Mouse (Mus musculus): Measurements from ENCODE around the gene Agbl4.

The Agbl4 gene

GRCm38 (mm10) chr4:111400676-111401075, 1003.2 kb downstream of the Agbl4 start:
- DNase-seq (ENCODE audit: low spot score) = no peak

- no peak for DNase-seq (ENCODE audit: low spot score)
Measured at GRCm38 (mm10) chr4:111403243-111403642, 1005.8 kb downstream of the Agbl4 start.

DNA sequence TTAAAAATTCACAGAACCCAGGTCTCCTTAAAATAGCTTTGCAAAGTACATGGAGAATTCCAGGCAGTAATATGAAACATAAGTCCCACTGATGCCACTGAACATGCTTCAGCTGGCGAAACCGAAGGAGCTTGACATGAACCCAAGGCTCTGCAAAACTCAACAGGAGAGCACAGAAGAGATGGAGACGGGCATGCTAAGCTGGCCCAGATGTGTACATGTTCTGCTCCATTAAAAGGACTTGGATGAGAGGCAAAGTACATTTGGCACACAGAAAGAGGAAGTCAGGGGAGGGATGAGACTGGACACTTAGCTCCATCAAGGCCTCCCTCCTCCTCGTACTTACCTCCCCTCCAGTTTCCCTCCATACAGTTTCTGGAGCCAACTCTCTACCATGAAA, 1013.3 kb downstream of the Agbl4 start:
- no peak for DNase-seq (ENCODE audit: low spot score)

DNA sequence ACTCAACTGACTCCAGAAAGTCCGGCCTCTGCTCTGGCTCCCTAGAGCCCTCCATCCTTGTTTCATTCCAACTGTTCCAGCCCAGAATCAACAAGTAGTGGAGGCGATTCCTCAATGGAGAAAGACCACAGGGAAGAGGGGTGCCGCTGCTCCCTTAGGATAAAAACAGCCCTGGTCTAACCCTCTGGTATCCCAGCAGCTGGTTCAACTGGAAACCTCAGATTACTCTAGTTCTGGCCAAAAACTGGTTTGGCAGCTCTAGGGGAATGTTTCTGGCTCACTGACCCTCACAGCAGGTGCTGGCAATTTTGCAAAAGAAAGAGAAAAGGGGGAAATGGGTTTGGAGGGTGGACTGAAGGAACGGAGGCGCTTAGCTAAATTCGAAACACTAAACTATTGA, 1016.9 kb downstream of the Agbl4 start:
- DNase-seq (ENCODE audit: low spot score) = no peak

DNA sequence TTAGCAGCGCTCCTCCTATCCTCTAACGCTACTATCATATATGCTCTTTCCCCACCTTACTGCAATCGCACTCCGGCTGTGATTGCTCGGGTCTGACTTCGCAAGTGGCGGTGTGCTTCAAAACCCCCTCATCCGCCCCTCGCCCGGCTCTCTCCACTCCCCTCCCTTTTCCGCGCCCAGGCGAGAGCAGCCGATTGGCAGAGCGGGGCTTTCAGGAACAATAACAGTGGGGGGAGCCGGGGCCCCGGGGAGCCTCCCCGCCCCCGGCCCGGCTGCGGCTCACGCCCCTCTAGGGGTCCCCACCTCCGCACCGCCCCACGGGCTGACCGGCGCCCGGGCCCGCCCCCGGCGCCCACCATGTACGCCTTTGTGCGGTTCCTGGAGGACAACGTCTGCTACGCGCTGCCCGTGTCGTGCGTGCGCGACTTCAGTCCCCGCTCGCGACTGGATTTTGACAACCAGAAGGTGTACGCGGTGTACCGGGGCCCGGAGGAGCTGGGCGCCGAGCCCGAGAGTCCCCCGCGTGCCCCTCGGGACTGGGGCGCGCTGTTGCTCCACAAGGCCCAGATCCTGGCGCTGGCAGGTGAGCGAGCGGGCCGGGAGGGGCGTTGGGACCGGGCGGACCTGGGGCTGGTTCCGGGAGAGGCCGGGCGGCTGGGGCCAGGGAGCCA, 1017.5 kb downstream of the Agbl4 start, which contains the start of gene Bend5:
Bend5 (plus strand) TSS at position 189 of the 671 bp plus-strand sequence.
- DNase-seq (ENCODE audit: low spot score) = peak; percentile 77

DNA sequence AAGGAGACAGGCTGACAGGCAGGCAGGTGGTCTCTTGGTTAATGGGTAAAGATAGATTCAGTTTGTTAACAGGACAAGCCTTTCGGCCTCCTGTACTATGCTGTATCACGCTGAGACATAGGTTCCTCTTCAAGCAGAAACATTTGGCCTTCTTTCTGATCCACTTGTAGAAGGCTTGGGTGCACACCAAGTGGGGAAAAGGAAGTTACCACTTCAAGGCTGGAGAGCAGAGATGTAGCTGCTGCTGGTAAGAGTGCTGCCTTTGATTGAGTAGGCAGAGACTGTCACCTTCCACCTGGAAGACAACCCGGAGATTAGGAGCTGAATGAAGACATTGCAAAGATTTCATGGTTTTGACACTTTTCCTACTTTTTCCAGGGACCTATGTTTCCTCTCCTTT, 1018.7 kb downstream of the Agbl4 start:
- no peak for DNase-seq (ENCODE audit: low spot score)

DNA sequence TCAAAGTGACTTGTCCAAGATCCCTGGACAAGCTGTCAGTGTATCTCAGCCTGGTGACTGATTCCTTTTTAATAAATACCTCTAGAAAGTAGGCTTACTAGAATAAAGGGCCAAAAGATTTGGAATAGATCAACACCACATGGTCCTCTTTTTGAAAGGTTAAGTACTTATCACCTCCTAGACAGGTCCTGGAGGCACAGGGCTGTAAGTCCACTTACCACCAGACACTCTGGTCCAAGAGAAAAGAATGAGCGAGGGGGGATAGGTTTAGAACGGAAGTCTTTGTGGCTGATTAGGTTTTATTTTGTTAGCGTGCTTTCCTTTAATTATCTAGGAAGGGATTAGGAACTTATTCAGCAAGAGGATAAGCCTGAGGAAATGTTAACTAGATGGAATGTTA, 1019.1 kb downstream of the Agbl4 start:
- DNase-seq (ENCODE audit: low spot score) = no peak

GRCm38 (mm10) chr4:111417716-111418115, 1020.3 kb downstream of the Agbl4 start:
- DNase-seq (ENCODE audit: low spot score) = no peak

- no peak for DNase-seq (ENCODE audit: low spot score)
Measured at GRCm38 (mm10) chr4:111419476-111419875, 1022.0 kb downstream of the Agbl4 start.

DNA sequence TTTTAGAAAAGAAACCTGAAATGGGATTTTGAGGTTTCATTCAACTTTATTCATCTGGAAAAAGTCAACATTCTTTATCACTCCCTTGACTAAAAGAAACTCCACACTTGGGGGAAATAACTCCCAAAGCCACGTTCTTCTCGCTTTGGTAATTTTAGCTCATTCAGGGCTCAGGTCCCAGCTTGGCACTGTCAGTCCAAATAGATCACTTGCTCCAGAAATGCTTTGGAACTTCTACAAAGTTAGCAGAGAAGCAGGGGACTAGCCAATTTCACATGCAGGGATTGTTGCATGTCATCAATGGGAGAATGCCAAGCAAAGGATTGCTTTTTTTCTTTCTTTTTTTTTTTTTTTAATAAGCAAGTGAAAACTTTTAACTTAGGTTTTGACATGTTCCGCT, 1022.6 kb downstream of the Agbl4 start:
- no peak for DNase-seq (ENCODE audit: low spot score)

DNA sequence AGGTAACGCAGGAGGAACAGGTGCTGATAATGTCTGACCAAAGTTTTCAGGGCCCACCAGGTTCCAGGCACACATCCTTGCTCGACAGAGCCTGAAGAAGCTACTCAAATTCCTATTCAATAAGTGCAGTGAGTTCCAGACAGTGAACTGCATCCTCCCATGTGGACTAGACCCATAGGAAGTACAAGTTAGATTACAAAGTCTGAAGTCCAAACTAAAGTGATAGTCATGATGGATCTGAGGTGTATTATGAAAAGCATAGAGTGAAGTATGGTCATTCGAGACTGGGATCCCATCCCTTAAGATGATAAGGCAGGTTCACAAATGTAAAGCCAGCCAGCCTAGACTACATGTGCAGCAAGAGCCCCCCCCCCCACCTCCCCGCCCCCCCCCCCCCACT, 1023.5 kb downstream of the Agbl4 start:
- DNase-seq (ENCODE audit: low spot score) = no peak

- no peak for DNase-seq (ENCODE audit: low spot score)
Measured at GRCm38 (mm10) chr4:111421785-111422184, 1024.3 kb downstream of the Agbl4 start.

GRCm38 (mm10) chr4:111424371-111424950, 1027.0 kb downstream of the Agbl4 start:
- DNase-seq (ENCODE audit: low spot score) = no peak

GRCm38 (mm10) chr4:111425170-111425569, 1027.7 kb downstream of the Agbl4 start:
- DNase-seq (ENCODE audit: low spot score) = no peak

DNA sequence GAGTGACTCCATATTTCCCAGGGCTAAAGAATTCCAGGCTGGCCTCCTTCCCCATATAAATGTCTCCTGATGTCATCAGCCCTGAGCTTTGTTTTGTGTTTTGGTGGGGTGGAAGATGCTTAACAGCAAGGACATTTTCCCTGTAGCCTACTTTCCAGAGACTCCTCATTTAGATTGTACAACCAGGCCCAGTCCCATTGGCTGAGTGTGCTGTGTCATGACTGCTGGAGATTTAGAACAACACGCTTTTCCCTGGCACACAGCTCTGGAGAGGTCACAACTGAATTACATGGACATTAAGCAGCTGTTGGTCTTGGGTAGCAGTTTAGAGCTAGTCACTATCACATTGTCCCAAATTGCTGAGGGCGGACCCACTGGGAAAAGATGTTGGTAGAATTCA, 1033.7 kb downstream of the Agbl4 start:
- DNase-seq (ENCODE audit: low spot score) = no peak

GRCm38 (mm10) chr4:111432013-111432412, 1034.6 kb downstream of the Agbl4 start:
- no peak for DNase-seq (ENCODE audit: low spot score)

GRCm38 (mm10) chr4:111432417-111432816, 1035.0 kb downstream of the Agbl4 start:
- DNase-seq (ENCODE audit: low spot score) = no peak

DNA sequence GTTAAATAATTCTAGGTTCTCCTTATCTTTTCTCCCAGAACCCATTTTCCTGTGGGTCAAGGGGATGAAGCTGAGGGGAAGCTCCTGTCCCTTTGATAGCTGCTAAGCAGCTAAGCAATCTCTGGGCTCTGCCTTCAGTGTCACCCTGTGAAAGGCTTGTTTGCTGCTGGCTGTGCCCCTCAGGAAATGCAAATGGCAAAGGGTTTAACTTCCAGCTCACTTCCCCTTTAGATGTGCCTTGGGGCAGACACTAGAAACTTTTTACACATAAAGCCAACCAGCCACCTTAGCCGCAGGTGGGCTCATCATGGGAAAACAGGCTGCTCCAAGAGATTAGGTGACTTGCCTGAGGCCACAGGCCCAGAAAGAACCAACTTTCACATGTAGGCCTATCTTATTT, 1044.2 kb downstream of the Agbl4 start:
- no peak for DNase-seq (ENCODE audit: low spot score)

DNA sequence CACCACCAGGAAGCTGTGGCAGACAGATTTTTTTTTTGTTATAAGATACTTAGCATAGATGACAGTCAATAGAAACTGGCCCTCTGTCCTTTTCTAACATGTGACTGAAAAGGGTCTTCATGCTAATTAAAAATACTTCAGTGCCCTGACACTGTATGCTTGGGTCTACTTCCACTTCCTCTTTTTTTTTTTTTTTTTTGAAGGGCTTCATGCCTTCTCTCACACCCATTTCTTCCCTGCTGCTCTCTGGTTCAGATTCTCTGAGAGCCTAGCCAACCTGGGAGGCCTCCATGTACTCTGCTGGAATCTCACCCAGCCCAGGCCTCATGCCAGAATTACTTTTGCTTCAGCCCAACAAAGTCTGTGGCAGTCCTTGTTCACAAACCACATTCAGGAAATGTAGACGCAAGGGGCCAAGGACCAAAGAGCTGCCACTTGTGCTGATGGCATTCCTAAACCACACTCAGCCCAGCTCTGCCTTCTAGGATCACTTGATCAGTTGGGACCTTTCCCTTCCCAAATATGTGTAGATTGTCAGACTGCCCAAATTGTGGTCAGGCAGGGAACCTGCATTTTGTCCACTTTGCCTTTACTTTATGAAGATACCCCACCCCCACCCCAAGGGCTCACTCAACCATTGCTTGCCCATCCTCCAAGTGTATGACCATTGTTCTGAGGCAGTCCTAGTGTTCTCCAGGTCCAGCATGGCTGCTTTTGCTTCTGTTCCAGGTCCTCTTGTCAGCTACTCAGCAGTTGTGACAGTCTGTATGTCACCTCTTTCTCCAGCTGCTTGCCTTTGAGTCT, 1045.2 kb downstream of the Agbl4 start:
- DNase-seq (ENCODE audit: low spot score) = peak; percentile 34

GRCm38 (mm10) chr4:111443906-111444615, 1046.6 kb downstream of the Agbl4 start:
- no peak for DNase-seq (ENCODE audit: low spot score)

DNA sequence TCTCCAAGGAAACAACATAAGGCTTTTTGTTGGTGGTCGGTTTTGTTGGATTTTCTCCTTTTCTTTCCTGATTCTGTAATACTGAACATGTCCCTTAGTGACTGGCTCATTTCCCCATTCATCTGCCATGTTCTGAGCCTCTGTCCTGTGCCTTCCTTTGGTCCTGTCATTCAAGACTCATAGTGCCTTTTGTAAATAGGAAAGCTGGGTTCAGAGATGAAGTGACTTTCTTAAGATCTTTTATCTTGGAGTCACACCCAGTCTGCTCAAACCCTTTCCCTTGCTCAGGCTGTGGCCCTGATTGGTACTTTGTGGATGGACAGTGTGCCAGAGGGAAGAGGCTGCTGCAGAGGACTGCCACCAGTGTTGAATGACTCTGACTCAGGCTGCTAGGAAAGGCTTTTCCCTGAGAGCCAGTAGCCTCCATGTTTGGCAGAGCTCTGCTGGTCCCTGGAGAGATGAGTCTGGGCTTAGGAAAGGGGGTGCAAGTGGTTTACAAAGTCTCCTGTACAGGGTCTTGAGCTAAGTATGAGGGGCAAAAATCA, 1047.2 kb downstream of the Agbl4 start:
- DNase-seq (ENCODE audit: low spot score) = no peak

DNA sequence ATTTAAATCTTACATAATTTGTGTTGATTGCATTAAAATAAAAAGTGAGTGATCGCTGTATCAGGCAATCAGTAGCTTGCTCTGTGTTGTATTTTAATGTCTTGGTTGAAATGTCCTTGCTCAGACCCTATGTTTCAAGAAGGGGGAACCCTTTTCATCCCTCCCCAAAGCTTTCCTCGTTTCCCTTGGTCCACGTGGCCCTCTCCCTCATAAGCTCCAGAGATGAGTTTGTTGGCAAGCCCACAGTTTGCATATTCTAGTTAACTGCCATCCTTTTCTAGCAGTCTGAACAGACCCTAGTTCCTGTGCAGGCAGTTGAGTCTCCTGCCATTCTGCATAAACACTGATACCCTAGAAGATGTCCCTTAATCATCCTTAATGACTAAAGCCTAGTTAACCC, 1050.5 kb downstream of the Agbl4 start:
- DNase-seq (ENCODE audit: low spot score) = no peak

Data from ovary, postnatal 36 days (tissue).